Comparison of ENCODE assay signal across 8 mouse cellular contexts in genomic region chr6:87335091-87335934, GRCm38 (mm10). TPM values are rescaled to one million over a fixed set of nuclear protein-coding genes. Genes with fewer than 3 reads are reported as not detected.
A peak's percentile ranks its signal among the peaks of the same experiment; 100 is the strongest.
DNase-seq lines count a peak whose midpoint lies in the region; ATAC-seq and TF ChIP-seq lines count a peak whose summit lies in the region.

TSS of gene Antxr1 (minus strand) at chr6:87335821.

- no peaks in the 10 kb centered on the region for H3K79me2 ChIP-seq in liver, adult 2 months (ENCODE audit: control insufficient read depth, insufficient read depth, low read length)

- H3K4me3 ChIP-seq in embryonic facial prominence, embryonic 13.5 days, result peak within 1 kb of the TSS; percentile 89
- H3K4me3 ChIP-seq in heart, embryonic 10.5 days, result peak within 1 kb of the TSS; percentile 81
- peak within 1 kb of the TSS; percentile 54 for H3K4me3 ChIP-seq in kidney, embryonic 14.5 days (ENCODE audit: low read length)
- H3K4me3 ChIP-seq in liver, adult 2 months (ENCODE audit: insufficient read depth, low read depth, low read length), result peak within 1 kb of the TSS; percentile 64

- H3K9me3 ChIP-seq in embryonic facial prominence, embryonic 13.5 days, result no peaks in the 10 kb centered on the region
- H3K9me3 ChIP-seq in heart, embryonic 10.5 days, result no peaks in the 10 kb centered on the region
- H3K9me3 ChIP-seq in kidney, embryonic 14.5 days (ENCODE audit: control insufficient read depth, low read length), result no peaks in the 10 kb centered on the region

- peak within 1 kb of the TSS; percentile 81 for H3K4me2 ChIP-seq in embryonic facial prominence, embryonic 13.5 days
- H3K4me2 ChIP-seq in kidney, embryonic 14.5 days (replicated peaks; ENCODE audit: low read depth, low read length), result peak within 1 kb of the TSS; percentile 60

- DNase-seq in 3T3-L1 (ENCODE audit: low read depth, low spot score), result peak; percentile 79
- DNase-seq in adrenal gland, adult (ENCODE audit: inconsistent age in 2 of 2, low spot score in 1 of 2), result peak; percentile 60 to 90
- peak; percentile 83 for DNase-seq in heart, embryonic 10.5 days (ENCODE audit: low spot score)
- DNase-seq in liver, adult 2 months (ENCODE audit: extremely low read depth, low read depth, low spot score), result peak; percentile 10
- DNase-seq in naive thymus-derived CD4-positive, alpha-beta T cell, adult 2 months (ENCODE audit: low read depth), result peak; percentile 54
- DNase-seq in testis, postnatal 14 days (ENCODE audit: low spot score), result peak; percentile 42

- peak; percentile 47 for TF ChIP-seq CTCF in liver, adult 2 months (IDR thresholded peaks at IDR 0.05; ENCODE audit: low read depth, low read length)

- peaks cover 35% of the 10 kb centered on the region for H3K4me1 ChIP-seq in embryonic facial prominence, embryonic 13.5 days
- H3K4me1 ChIP-seq in heart, embryonic 10.5 days, result peaks cover 21% of the 10 kb centered on the region; the same call in 1 of the 2 replicates
- H3K4me1 ChIP-seq in kidney, embryonic 14.5 days (ENCODE audit: control insufficient read depth, insufficient read depth, low read length), result peaks cover 8% of the 10 kb centered on the region; the same call in 1 of the 2 replicates
- peaks cover 3% of the 10 kb centered on the region; the same call in 1 of the 2 replicates for H3K4me1 ChIP-seq in liver, adult 2 months (ENCODE audit: control insufficient read depth, insufficient read depth, low read length)

- H3K27ac ChIP-seq in embryonic facial prominence, embryonic 13.5 days, result peak within 1 kb of the TSS; percentile 97
- peak within 1 kb of the TSS; percentile 89 for H3K27ac ChIP-seq in heart, embryonic 10.5 days
- H3K27ac ChIP-seq in kidney, embryonic 14.5 days (ENCODE audit: low read depth, low read length), result peak within 1 kb of the TSS; percentile 40
- no peak within 1 kb of the TSS for H3K27ac ChIP-seq in liver, adult 2 months (replicated peaks; ENCODE audit: insufficient read depth, low read depth, low read length)

- WGBS in embryonic facial prominence, embryonic 13.5 days, result under 1% methylated on average over 54 of the region's 54 CpGs
- WGBS in heart, embryonic 10.5 days, result under 1% methylated on average over 54 of the region's 54 CpGs
- under 1% methylated on average over 54 of the region's 54 CpGs for WGBS in kidney, embryonic 14.5 days
- 3% methylated on average over 54 of the region's 54 CpGs for WGBS in liver, adult 2 months

- no peak for TF ChIP-seq POLR2A in liver, adult 2 months (IDR thresholded peaks at IDR 0.05; ENCODE audit: extremely low read depth, insufficient read depth, low read length)

- peak; percentile 64; the same call in 1 of the 2 replicates for ATAC-seq in embryonic facial prominence, embryonic 13.5 days (ENCODE audit: insufficient number of reproducible peaks, insufficient read depth, low FRiP score, low TSS enrichment, low read depth)
- ATAC-seq in kidney, embryonic 14.5 days (ENCODE audit: low FRiP score, low TSS enrichment), result peak; percentile 73

- H3K27me3 ChIP-seq in embryonic facial prominence, embryonic 13.5 days, result no peaks in the 10 kb centered on the region
- H3K27me3 ChIP-seq in heart, embryonic 10.5 days (ENCODE audit: insufficient read depth, poor library complexity, severe bottlenecking), result peaks cover 22% of the 10 kb centered on the region; the same call in 1 of the 2 replicates
- H3K27me3 ChIP-seq in kidney, embryonic 14.5 days (ENCODE audit: control insufficient read depth, insufficient read depth, low read length), result no peaks in the 10 kb centered on the region
- H3K27me3 ChIP-seq in liver, adult 2 months (ENCODE audit: control insufficient read depth, insufficient read depth, low read length), result peaks cover 7% of the 10 kb centered on the region; the same call in 1 of the 2 replicates

- peak within 1 kb of the TSS; percentile 98 for H3K9ac ChIP-seq in embryonic facial prominence, embryonic 13.5 days
- H3K9ac ChIP-seq in kidney, embryonic 14.5 days (ENCODE audit: low read depth, low read length), result peak within 1 kb of the TSS; percentile 77
- peak within 1 kb of the TSS; percentile 63 for H3K9ac ChIP-seq in liver, adult 2 months (ENCODE audit: low read depth, low read length)

- no peaks in the 10 kb centered on the region for H3K36me3 ChIP-seq in embryonic facial prominence, embryonic 13.5 days
- no peaks in the 10 kb centered on the region for H3K36me3 ChIP-seq in heart, embryonic 10.5 days
- H3K36me3 ChIP-seq in kidney, embryonic 14.5 days (ENCODE audit: control insufficient read depth, insufficient read depth, low read length), result no peaks in the 10 kb centered on the region
- no peaks in the 10 kb centered on the region for H3K36me3 ChIP-seq in liver, adult 2 months (ENCODE audit: control insufficient read depth, insufficient read depth, low read length)

RNA-seq across cellular contexts. Expression of gene Antxr1, which starts in this region (rescaled TPM):
- polyA plus RNA-seq in embryonic facial prominence, embryonic 13.5 days (2015; fragmentation: Nextera tagmentation; extraction: Ambion mirVana), result 20.1 and 20.5 TPM in 2 replicates
- 1.8 and 3.8 TPM in 2 replicates for polyA plus RNA-seq in heart, embryonic 10.5 days (2016; fragmentation: Nextera tagmentation; extraction: Ambion mirVana)
- polyA plus RNA-seq in kidney, embryonic 14.5 days (2014; fragmentation: Nextera tagmentation; extraction: Ambion mirVana), result 7.4 and 7.7 TPM in 2 replicates
- total RNA-seq in liver, adult 2 months (2014; rRNA removed), result 0.92 and 1.0 TPM in 2 replicates
- polyA plus RNA-seq in liver, adult 2 months (2012; rRNA removed), result 0.28 and 0.37 TPM in 2 replicates

Comparison
In these comparisons a context has a peak if more than half of its experiments do, and no peak if none do; other contexts are left out.
1. DNase-seq: peak in every context shown above with its lines; median percentile 83 in heart, embryonic 10.5 days; 79 in 3T3-L1; 75 in adrenal gland, adult; 54 in naive thymus-derived CD4-positive, alpha-beta T cell, adult 2 months; 42 in testis, postnatal 14 days; 10 in liver, adult 2 months.